10 mouse cellular contexts compared by ENCODE assay signal in genomic region chr4:128579182-128579581, GRCm38 (mm10). TPM values are rescaled to one million over a fixed set of nuclear protein-coding genes. Genes with fewer than 3 reads are reported as not detected.
A peak's percentile ranks its signal among the peaks of the same experiment; 100 is the strongest.
DNase-seq lines count a peak whose midpoint lies in the region; ATAC-seq and TF ChIP-seq lines count a peak whose summit lies in the region.
"Had no signal": no experiment of that assay in that cellular context is flagged by ENCODE, and none has a peak within 500 bp of the region (broad histone marks: within the 10 kb centered on the region; RNA-seq: fewer than 3 reads in every experiment).

No protein-coding gene starts in this region.

- peaks cover 73% of the 10 kb centered on the region for H3K36me3 ChIP-seq in hindbrain, embryonic 10.5 days
- peaks cover 68% of the 10 kb centered on the region for H3K36me3 ChIP-seq in hindbrain, embryonic 12.5 days
- H3K36me3 ChIP-seq in limb, embryonic 11.5 days (ENCODE audit: control insufficient read depth, insufficient read depth, low read length) = peaks cover 18% of the 10 kb centered on the region
- H3K36me3 ChIP-seq in spleen, adult 2 months (ENCODE audit: control insufficient read depth, insufficient read depth, low read length) = no peaks in the 10 kb centered on the region; the same call in 1 of the 2 replicates

- no peak overlapping the region for H3K4me3 ChIP-seq in hindbrain, embryonic 10.5 days
- H3K4me3 ChIP-seq in hindbrain, embryonic 12.5 days = no peak overlapping the region
- H3K4me3 ChIP-seq in limb, embryonic 11.5 days (ENCODE audit: low read depth, low read length) = no peak overlapping the region
- no peak overlapping the region for H3K4me3 ChIP-seq in spleen, adult 2 months (ENCODE audit: extremely low read depth, insufficient read depth, insufficient read length)
- H3K4me3 ChIP-seq: hindbrain, embryonic 15.5 days; neural tube, embryonic 12.5 days had no signal

- H3K4me1 ChIP-seq in hindbrain, embryonic 10.5 days (replicated peaks) = no peaks in the 10 kb centered on the region
- H3K4me1 ChIP-seq in hindbrain, embryonic 12.5 days = no peaks in the 10 kb centered on the region
- H3K4me1 ChIP-seq in limb, embryonic 11.5 days (ENCODE audit: control insufficient read depth, insufficient read depth, low read length) = no peaks in the 10 kb centered on the region
- H3K4me1 ChIP-seq in spleen, adult 2 months (ENCODE audit: control insufficient read depth, insufficient read depth, insufficient read length) = no peaks in the 10 kb centered on the region
- H3K4me1 ChIP-seq: hindbrain, embryonic 15.5 days; neural tube, embryonic 12.5 days had no signal

- no peak overlapping the region for H3K27ac ChIP-seq in hindbrain, embryonic 10.5 days
- H3K27ac ChIP-seq in hindbrain, embryonic 12.5 days = no peak overlapping the region
- H3K27ac ChIP-seq in limb, embryonic 11.5 days (replicated peaks; ENCODE audit: low read depth, low read length) = no peak overlapping the region
- H3K27ac ChIP-seq in spleen, adult 2 months (ENCODE audit: insufficient read depth, low read length) = no peak overlapping the region
- H3K27ac ChIP-seq: hindbrain, embryonic 15.5 days; neural tube, embryonic 12.5 days had no signal

- ATAC-seq in hindbrain, embryonic 12.5 days (ENCODE audit: low FRiP score) = no peak
- ATAC-seq in limb, embryonic 11.5 days (ENCODE audit: insufficient number of reproducible peaks, low FRiP score, low TSS enrichment, low read depth) = no peak
- no peak for ATAC-seq in activated CD4-positive, CD25-positive, alpha-beta regulatory T cell, adult 4 months

- WGBS in hindbrain, embryonic 10.5 days = 53% methylated on average over 4 of the region's 4 CpGs
- 53% methylated on average over 4 of the region's 4 CpGs for whole genome bisulfite sequencing in hindbrain, embryonic 12.5 days
- 55% methylated on average over 4 of the region's 4 CpGs for WGBS in limb, embryonic 11.5 days
- 53% methylated on average over 4 of the region's 4 CpGs for WGBS in spleen, adult 2 months

- H3K27me3 ChIP-seq in hindbrain, embryonic 10.5 days (ENCODE audit: insufficient read depth, poor library complexity, severe bottlenecking) = no peaks in the 10 kb centered on the region
- no peaks in the 10 kb centered on the region for H3K27me3 ChIP-seq in hindbrain, embryonic 12.5 days
- H3K27me3 ChIP-seq in limb, embryonic 11.5 days (ENCODE audit: control insufficient read depth, insufficient read depth, low read length) = no peaks in the 10 kb centered on the region
- no peaks in the 10 kb centered on the region for H3K27me3 ChIP-seq in spleen, adult 2 months (ENCODE audit: control insufficient read depth, insufficient read depth, low read length)
- H3K27me3 ChIP-seq: hindbrain, embryonic 15.5 days; neural tube, embryonic 12.5 days had no signal

- TF ChIP-seq POLR2A in spleen, adult 2 months (IDR thresholded peaks at IDR 0.05; ENCODE audit: low read depth, low read length) = no peak

- peak; percentile 89 for TF ChIP-seq CTCF in spleen, adult 2 months (IDR thresholded peaks at IDR 0.05; ENCODE audit: extremely low read depth, insufficient read depth, insufficient read length, insufficient replicate concordance)

- DNase-seq in hindbrain, embryonic 10.5 days (ENCODE audit: low spot score) = peak; percentile 12
- peak; percentile 70 for DNase-seq in ZHBTc4 (ENCODE audit: low read depth, low spot score)
- DNase-seq in limb, embryonic 11.5 days (ENCODE audit: low spot score) = peak; percentile 35
- peak in 1 of 2 experiments; percentile 62 for DNase-seq in spleen, adult 2 months (ENCODE audit: low read depth in 1 of 2, low spot score in 2 of 2)
- DNase-seq in right cerebral cortex, postnatal 36 days (ENCODE audit: low spot score in 2 of 2) = no peak
- no peak for DNase-seq in frontal cortex, postnatal 10 days (ENCODE audit: low spot score in 2 of 2)

- no peak overlapping the region for H3K9ac ChIP-seq in hindbrain, embryonic 12.5 days
- no peak overlapping the region for H3K9ac ChIP-seq in limb, embryonic 11.5 days (ENCODE audit: low read length)
- H3K9ac ChIP-seq: hindbrain, embryonic 15.5 days; neural tube, embryonic 12.5 days had no signal

- H3K4me2 ChIP-seq in hindbrain, embryonic 12.5 days (replicated peaks) = no peak overlapping the region
- H3K4me2 ChIP-seq in limb, embryonic 11.5 days (ENCODE audit: low read depth, severe bottlenecking) = no peak overlapping the region
- H3K4me2 ChIP-seq: hindbrain, embryonic 15.5 days; neural tube, embryonic 12.5 days had no signal

- peaks cover 52% of the 10 kb centered on the region for H3K9me3 ChIP-seq in hindbrain, embryonic 10.5 days
- peaks cover 51% of the 10 kb centered on the region for H3K9me3 ChIP-seq in hindbrain, embryonic 12.5 days (replicated peaks)
- H3K9me3 ChIP-seq in limb, embryonic 11.5 days (ENCODE audit: control insufficient read depth, low read length) = peaks cover 9% of the 10 kb centered on the region; the same call in 1 of the 2 replicates

RNA-seq across cellular contexts. Expression of gene Zscan20, which starts 30.7 kb away (rescaled TPM):
- polyA plus RNA-seq in hindbrain, embryonic 10.5 days (2016; fragmentation: Nextera tagmentation; extraction: Ambion mirVana) = 5.7 and 6.3 TPM in 2 replicates
- 5.7 and 5.9 TPM in 2 replicates for polyA plus RNA-seq in hindbrain, embryonic 12.5 days (2016; fragmentation: Nextera tagmentation; extraction: Ambion mirVana)
- polyA plus RNA-seq in limb, embryonic 11.5 days (2014; fragmentation: Nextera tagmentation; extraction: Ambion mirVana) = 4.5 and 8.7 TPM in 2 replicates
- polyA plus RNA-seq in spleen, adult 2 months (2012; rRNA removed) = 4.6 and 5.0 TPM in 2 replicates
- 1 to 10 TPM; 1.4 to 4.3 TPM for polyA plus RNA-seq in activated CD4-positive, CD25-positive, alpha-beta regulatory T cell, adult 4 months (2017; shearing (Covaris generic))

RNA-seq across cellular contexts. Expression of gene Tlr12, which starts 39.2 kb away (rescaled TPM):
- polyA plus RNA-seq in hindbrain, embryonic 10.5 days (2016; fragmentation: Nextera tagmentation; extraction: Ambion mirVana) = 0.67 and 0.96 TPM in 2 replicates
- 0.93 and 1.5 TPM in 2 replicates for polyA plus RNA-seq in hindbrain, embryonic 12.5 days (2016; fragmentation: Nextera tagmentation; extraction: Ambion mirVana)
- 0.21 and 0.29 TPM in 2 replicates for polyA plus RNA-seq in limb, embryonic 11.5 days (2014; fragmentation: Nextera tagmentation; extraction: Ambion mirVana)
- 10.7 and 10.9 TPM in 2 replicates for polyA plus RNA-seq in spleen, adult 2 months (2012; rRNA removed)
- 1 to 10 TPM in 1 of 2 experiments, under 1 TPM in 1; 0.45 to 1.3 TPM for polyA plus RNA-seq in activated CD4-positive, CD25-positive, alpha-beta regulatory T cell, adult 4 months (2017; shearing (Covaris generic))

Comparison
In these comparisons a context has a peak if more than half of its experiments do, and no peak if none do; other contexts are left out.
1. DNase-seq: peak in hindbrain, embryonic 10.5 days (single experiment), ZHBTc4 (single experiment) and limb, embryonic 11.5 days (single experiment); none in right cerebral cortex, postnatal 36 days (0 of 2) and frontal cortex, postnatal 10 days (0 of 2).